Mouse (Mus musculus) left cerebral cortex, adult 8-10 months (tissue): Measurements from ENCODE around the gene Ror2. TPM values are rescaled to one million over a fixed set of nuclear protein-coding genes. Genes with fewer than 3 reads are reported as not detected.

Experiments
- DNase-seq, 2 experiments: peaks; one replicate each; pipeline ENCODE4 v3.0.0; 2022; ENCODE audit warnings: low spot score in 2 of 2
- total RNA-seq, 4 experiments: library from RNA; stranded (reverse); gene quantifications; 2 replicates each; pipeline ENCODE4 v1.2.4; 2022

Ror2 gene
- total RNA-seq, 4 experiments from 2014 or later: 0.70 to 1.2 (median 0.99) TPM

- no peak for DNase-seq
These were observed 51.8 kb downstream of the Ror2 start for GRCm38 (mm10) chr13:53233826-53234786.

GRCm38 (mm10) chr13:53233381-53233780 is 52.5 kb downstream of the Ror2 start:
- peak in 1 of 2 experiments; percentile 13 for DNase-seq

DNA sequence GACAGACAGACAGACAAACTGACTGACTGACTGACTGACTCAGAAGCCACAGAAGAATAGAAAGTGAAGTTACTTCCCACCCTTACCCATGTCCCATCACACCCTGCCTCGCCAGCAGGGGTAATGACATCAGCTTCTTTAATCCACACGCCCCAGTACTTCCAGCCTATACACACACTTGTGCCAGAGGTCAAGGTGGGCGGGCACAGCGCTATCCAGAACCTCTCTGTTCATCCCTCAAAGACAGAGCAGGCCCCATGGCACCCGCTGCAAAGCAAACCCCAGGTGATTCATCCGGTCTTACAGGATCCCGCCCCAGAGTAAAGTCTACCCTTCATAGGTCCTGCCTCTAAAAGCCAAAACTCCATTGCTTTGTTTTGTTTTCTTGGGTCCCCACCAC is 53.5 kb downstream of the Ror2 start:
- no peak for DNase-seq

GRCm38 (mm10) chr13:53230446-53231161 is 55.3 kb downstream of the Ror2 start:
- peak in 1 of 2 experiments; percentile 28 for DNase-seq

DNA sequence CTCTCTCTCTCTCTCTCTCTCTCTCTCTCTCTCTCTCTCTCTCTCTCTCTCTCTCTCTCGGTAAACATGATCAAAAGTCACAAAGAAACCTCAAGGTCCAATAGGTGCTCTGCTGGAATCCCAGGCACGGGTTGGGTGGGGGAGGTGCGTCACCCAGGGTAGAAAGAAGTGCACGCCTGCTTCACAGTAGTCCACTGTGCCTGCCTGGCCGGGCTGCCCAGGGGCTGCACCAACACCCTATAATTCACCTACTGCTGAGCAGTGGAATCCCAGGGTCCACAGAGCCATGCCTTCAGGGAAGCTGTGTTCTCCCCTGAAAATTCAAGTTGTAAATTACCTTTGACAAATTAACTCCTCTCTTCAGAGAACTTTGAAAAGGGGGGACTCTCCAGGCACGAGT is 58.9 kb downstream of the Ror2 start:
- DNase-seq: no peak

DNA sequence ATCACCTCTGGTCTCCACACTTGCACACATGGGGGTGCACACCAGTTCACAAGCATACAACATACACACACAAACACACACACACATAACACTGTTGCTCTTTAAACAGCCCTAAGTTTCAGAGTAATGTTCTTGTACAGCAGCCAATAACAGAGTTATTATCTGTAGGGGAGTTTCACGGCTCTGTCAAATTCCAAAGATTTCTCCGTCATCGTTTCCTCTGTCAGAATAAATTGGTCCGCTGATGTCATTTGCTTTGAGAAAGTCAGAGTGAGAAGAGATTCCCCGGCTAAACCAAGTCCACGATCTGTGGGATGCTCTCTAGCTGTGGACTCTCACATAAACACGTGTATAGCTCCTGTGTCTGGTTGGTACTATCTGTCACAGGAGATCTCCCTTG is 59.5 kb downstream of the Ror2 start:
- DNase-seq: no peak

- no peak for DNase-seq
These were observed 60.0 kb downstream of the Ror2 start for GRCm38 (mm10) chr13:53225925-53226324.

DNA sequence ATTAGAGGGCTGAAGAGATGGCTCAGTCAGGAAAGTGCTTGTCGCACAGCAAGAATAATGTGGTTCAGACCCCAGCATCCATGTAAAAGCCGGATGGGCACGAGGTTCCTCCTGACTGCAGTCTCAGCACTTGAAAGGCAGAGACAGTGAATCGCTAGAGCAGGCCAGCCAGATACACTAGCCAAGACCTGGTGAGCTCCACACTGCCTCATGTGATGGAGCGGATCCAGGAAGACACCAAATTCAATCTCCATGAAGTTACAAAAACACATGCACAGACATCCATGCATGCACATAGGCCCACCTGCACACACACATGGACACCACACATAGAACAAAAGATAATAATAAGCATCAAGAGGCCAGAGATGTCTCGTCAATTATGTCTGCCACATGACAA is 64.7 kb downstream of the Ror2 start:
- DNase-seq: no peak

GRCm38 (mm10) chr13:53219889-53220288 is 66.0 kb downstream of the Ror2 start:
- no peak for DNase-seq

DNA sequence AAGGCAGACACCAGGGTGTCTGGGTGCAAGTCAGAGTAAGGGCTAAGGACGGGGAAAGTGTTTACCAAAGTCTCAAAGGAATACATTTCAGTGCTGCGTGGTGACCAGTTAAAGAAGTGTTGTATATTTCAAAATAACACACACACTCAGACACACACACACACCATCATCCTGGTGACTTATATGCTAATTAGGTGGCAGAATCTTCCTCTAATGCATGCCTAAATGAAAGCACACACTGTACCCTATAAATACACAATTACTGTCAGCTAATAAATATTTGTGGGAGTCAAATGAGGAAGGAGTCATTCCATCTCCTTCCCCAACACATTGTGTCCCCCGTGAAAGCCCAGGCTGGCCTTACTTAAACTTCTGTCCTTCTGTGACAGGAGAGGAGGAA is 66.5 kb downstream of the Ror2 start:
- no peak for DNase-seq

- DNase-seq: no peak
These were observed 68.4 kb downstream of the Ror2 start for GRCm38 (mm10) chr13:53217396-53217975.

DNA sequence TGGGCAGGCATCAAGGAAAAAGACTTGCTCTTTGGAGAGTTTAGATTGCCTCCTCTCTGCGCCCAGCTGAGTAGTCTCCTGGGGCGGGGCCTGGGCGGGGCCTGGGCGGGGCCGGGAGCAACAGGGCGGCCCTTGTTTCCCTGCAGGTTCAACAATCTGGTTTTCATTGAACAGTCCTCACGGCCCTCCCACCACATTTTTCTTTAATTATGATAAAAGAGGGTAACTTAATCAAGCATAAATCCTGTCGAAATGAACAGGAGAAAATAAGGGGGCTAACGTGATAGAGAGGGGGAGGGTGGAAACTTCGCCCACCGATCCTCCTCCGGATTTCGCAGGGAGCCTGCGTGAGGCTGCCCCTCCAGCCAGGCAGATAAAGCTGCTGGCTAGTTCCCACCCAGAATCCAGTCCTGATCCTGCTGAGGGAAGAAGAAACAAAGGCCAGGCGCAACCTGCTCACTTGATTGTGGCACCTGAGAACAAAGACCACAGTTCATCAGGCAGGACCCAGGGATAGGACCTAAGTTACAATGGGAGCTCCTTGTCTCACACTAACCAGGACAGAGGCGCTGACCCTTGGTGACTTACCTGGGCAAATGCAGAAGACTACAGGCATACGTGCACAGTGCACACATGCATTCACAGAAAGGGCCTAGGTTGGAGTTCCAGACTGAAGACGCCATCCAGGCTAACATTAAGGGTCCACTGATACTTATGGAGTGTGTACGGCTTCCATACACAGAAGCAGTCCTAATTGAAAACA is 73.8 kb downstream of the Ror2 start:
- DNase-seq: no peak

- no peak for DNase-seq
These were observed 77.4 kb downstream of the Ror2 start for GRCm38 (mm10) chr13:53208556-53208955.

DNA sequence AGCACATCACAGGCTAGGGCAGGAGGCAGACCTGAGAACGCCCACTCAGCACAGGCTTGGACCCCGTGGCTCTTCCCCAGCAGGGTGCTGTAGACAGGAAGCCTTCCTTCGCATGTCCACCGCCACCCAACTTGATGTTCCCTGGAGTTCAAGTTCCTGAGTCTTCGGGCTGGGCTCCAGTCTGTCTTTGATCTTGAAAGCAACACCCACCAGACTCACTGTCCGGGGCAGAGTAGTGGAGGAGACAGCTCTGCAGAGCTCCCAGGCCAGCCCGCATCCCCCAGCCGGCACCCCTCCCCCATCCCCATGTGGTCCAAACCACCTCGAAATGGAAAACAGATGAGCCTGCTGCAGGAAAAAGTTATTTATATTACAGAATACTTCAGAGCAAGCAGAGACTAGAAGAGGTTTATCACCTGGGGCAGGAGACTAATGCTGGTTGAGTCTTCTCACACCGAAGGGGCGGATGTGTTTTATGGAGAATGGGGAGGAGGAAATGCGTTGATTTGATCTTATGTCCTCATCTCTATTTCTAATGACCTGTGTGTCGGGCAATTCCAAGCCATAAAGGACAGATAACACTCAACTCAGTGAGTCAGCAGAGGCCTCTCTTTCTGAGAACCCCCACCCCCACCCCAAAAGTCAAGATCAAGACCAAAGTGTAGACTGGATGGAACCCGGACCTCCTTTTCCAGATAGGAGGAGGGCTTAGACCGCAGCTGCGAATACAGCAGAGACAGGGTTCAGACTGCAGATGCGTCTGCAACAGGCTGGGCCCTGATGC is 80.6 kb downstream of the Ror2 start:
- no peak for DNase-seq

- DNase-seq: peak in 1 of 2 experiments; percentile 24
These were observed 83.5 kb downstream of the Ror2 start for GRCm38 (mm10) chr13:53202439-53202830.

DNA sequence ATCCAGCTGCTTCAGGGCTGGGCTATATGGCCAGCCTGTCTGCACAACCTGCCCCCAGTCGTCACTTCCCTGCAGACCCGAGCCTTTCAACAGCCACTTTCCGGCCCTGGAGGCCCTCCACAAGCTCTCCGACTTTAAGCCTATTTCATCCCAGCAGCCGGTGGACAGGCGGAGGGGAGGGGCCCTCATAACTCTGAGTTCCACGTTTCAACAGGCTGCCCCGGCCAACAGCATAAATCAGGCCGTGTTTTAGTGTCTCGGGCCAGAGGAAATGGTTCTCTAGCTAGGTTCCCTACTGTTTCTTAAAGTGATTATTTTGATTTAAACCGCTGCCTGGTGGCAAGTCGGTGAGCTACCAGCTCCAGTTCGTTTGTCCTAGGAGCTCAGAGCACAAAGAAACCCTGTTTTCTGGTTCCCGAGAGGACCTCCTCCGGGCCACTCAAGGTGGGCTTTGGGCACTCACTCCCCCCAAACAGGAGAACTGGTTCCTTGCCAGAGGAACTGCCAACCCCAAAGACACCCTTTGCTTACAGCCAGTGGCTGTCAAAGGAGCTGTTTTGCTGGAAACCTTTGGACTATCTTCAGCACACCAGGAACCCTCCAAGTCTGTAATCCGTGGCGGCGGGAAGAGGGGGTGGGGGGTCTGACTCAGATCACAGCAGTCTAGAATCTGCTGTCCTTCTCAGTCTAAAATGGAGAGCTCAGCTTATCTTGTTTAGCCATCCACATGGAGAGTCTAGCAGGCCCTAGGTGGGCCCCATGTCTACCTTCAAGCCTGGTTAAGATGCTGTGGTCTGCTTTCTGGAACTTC is 84.1 kb downstream of the Ror2 start:
- no peak for DNase-seq

DNA sequence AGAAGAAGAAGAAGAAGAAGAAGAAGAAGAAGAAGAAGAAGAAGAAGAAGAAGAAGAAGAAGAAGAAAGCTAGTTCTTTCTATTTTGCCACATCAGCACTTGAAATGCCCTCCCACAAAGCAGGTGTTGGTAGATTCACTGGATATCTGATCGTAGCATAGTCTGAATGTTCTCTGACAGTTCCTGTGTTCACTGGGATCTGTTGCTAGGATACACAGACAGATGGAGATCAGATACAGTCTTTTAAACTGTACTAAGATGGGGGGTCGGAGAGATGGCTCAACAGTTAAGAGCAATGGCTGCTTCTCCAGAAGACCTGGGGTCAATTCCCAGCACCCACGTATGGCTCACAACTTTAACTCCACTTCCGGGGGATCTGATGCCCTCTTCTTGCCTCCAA is 85.8 kb downstream of the Ror2 start:
- DNase-seq: no peak

DNA sequence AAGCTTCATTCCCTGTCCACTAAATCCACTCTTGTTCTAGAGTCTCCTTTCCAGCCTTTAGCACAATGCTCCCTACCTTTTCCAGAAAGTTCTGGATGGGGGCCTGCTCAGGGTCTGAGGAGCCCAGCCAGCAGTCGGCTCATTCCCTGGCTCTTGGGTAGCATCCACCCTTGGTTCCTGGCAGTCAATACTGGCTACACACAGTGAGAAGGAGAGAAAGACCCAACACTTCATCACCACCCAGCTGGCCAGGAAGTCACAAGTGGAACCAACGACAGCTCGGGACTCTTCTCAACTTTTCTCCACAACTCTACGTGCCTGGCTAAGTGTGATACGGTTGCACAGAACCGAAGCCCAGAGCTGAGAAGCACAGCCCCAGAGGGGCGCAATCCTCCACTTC is 86.7 kb downstream of the Ror2 start:
- no peak for DNase-seq

DNA sequence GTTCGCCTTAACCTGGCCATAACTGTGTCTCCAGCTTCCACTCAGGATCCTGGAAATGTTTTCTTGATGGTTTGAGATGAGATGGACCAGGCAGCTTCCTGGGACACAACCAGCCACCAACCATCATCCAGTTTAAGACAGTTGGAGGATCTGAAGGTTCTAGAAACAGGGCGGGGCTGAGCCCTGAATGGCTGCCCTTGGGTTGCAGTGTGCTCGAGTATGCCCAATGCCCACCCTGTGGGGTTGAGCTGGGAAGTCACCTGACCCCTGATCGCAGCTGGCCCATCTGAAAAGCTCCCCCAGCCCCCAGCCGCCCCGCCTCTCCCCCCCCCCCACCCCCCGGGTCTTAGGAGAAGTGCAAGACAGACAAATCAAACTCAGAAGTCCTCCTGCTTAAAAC is 89.2 kb downstream of the Ror2 start:
- DNase-seq: no peak
